Mouse (Mus musculus) midbrain, embryonic 10.5 days (tissue): ENCODE results near the gene AC161166.1. TPM values are rescaled to one million over a fixed set of nuclear protein-coding genes. Genes with fewer than 3 reads are reported as not detected.

Experiments
- DNase-seq: peaks from one replicate; pipeline ENCODE4 v3.0.0-alpha.2; 2017; ENCODE audit warnings: low spot score
- H3K27ac ChIP-seq: fragments of 300-500 bp; sonication (generic); replicated peaks from 2 replicates; pipeline ENCODE4 v1.5.1; 2016; ENCODE audit warnings: mild to moderate bottlenecking
- H3K27me3 ChIP-seq: fragments of 300-500 bp; sonication (generic); 2 replicates; pipeline ENCODE4 v1.6.1; 2016; ENCODE audit warnings: low read depth, mild to moderate bottlenecking; ENCODE audit not compliant: poor library complexity, severe bottlenecking
- H3K36me3 ChIP-seq: fragments of 300-500 bp; sonication (generic); 2 replicates; pipeline ENCODE4 v1.6.1; 2016; ENCODE audit warnings: mild to moderate bottlenecking, moderate library complexity
- H3K4me1 ChIP-seq: fragments of 300-500 bp; sonication (generic); 2 replicates; pipeline ENCODE4 v1.6.1; 2016
- H3K4me3 ChIP-seq: fragments of 300-500 bp; sonication (generic); 2 replicates; pipeline ENCODE4 v1.5.1; 2016; ENCODE audit warnings: mild to moderate bottlenecking, moderate library complexity
- H3K9me3 ChIP-seq: fragments of 300-500 bp; sonication (generic); replicated peaks from 2 replicates; pipeline ENCODE4 v1.6.1; 2016; ENCODE audit warnings: mild to moderate bottlenecking
- WGBS: fragments of 180-500 bp; shearing (Covaris S2); methylation state at CpG from one replicate; pipeline ENCODE4 v1.1.7; 2016; 5-methylcytosine and 5-hydroxymethylcytosine counted together
- polyA plus RNA-seq: library from polyadenylated mRNA; unstranded; fragments of >200 nt; fragmentation: Nextera tagmentation; extraction: Ambion mirVana; gene quantifications from 2 replicates; pipeline ENCODE4 v1.2.1, GENCODE M21; 2016

AC161166.1 gene
- polyA plus RNA-seq, 1 experiment from 2014 or later: 0.64 TPM

DNA sequence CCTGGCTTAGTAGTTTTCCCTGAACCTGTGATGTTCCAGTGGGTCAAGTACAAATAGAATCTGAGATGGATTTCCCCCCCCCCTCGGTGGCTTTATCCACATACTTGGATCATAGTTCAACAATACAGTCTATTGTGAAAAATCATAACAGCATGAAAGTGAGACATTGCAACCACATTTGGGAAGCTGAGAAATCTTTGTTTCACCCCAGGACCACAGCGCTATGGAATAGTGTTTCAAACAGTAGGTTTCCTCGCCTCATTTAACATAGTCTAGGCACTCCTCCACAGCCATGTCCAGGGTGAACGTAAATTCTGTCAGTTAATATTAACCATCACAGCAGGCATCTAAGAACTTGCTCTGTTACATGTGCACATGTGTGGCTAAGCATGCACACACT is 24.8 kb upstream of the AC161166.1 start:
- no peak for DNase-seq
- H3K9me3 ChIP-seq: 0 out of 2 replicates have a peak, but pooled peaks cover 5% of the 10 kb centered on the region
- H3K27me3 ChIP-seq: peaks cover 40% of the 10 kb centered on the region
- H3K36me3 ChIP-seq: peaks cover 37% of the 10 kb centered on the region
- no peak overlapping the region for H3K27ac ChIP-seq
- H3K4me3 ChIP-seq: no peak overlapping the region
- WGBS: 89% methylated on average over 4 of the region's 4 CpGs
- peaks cover 20% of the 10 kb centered on the region for H3K4me1 ChIP-seq

DNA sequence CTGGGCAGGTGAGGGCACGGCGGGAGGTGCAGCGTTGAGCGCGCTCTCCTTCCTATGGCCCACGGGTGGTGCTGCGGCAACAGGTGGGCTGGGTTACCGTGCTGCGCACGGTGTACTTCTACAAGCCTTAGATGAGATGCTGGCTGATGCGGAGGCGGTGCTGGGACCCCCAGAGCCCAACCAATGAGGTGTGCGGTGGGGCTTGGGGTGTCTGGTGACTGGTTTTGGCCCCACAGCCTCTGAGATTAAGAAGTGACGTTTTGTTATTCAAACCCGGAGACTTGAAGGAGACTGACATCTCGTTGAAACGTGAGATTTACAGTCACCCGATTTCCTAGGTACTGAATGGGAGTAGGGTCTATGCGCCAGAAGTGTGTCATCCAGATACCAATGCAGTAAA is 22.0 kb upstream of the AC161166.1 start:
- H3K9me3 ChIP-seq: 0 out of 2 replicates have a peak, but pooled peaks cover 5% of the 10 kb centered on the region
- 19% methylated on average over 19 of the region's 19 CpGs for WGBS
- DNase-seq: peak; percentile 28
- H3K27ac ChIP-seq: no peak overlapping the region
- peaks cover 43% of the 10 kb centered on the region for H3K27me3 ChIP-seq
- peaks cover 37% of the 10 kb centered on the region for H3K36me3 ChIP-seq
- H3K4me3 ChIP-seq: peak overlapping the region; percentile 40
- H3K4me1 ChIP-seq: peaks cover 42% of the 10 kb centered on the region

DNA sequence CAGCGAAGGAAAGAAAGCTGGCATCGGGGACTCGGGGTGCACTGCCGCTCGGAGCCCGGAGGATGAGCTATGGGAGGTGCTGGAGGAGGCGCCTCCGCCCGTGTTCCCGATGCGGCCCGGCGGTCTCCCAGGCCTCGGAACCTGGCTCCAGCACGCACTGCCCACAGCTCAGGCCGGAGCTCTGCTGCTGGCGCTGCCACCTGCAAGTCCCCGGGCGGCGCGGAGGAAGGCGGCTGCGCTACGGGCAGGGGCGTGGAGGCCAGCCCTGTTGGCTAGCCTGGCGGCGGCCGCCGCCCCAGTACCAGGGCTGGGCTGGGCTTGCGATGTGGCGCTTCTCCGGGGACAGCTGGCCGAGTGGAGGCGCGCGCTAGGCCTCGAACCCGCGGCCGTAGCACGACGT is 21.6 kb upstream of the AC161166.1 start:
- peak; percentile 37 for DNase-seq
- Histone ChIP-seq H3K4me3 (peak overlapping the region; percentile 40), H3K9me3 (0 out of 2 replicates have a peak, but pooled peaks cover 1% of the 10 kb centered on the region), H3K36me3 (peaks cover 37% of the 10 kb centered on the region), H3K27ac (no peak overlapping the region), H3K27me3 (peaks cover 43% of the 10 kb centered on the region), H3K4me1 (peaks cover 43% of the 10 kb centered on the region)
- WGBS: 12% methylated on average over 42 of the region's 42 CpGs

DNA sequence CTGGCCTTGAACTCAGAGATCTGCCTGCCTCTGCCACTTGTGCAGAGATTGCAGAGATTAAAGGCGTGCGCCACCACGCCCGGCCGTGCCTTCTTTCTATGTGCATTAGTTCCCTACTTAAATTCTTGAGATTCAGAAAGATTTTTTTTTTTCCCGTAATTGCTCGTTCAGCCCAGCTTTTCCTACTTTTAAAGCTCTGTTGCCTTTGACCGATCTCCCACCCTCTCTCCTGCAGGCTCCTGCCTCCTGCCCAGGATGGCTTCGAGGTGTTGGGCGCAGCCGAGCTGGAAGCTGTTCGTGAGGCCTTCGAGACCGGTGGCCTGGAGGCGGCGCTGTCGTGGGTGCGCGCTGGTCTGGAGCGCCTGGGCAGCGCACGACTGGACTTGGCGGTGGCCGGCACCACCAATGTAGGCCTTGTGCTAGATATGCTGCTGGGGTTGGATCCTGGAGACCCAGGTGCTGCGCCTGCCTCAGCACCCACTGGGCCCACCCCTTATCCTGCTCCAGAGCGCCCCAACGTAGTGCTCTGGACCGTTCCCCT is 20.8 kb upstream of the AC161166.1 start:
- peaks cover 37% of the 10 kb centered on the region for H3K36me3 ChIP-seq
- H3K27ac ChIP-seq: no peak overlapping the region
- H3K4me1 ChIP-seq: peaks cover 43% of the 10 kb centered on the region
- DNase-seq: peak; percentile 26
- 49% methylated on average over 28 of the region's 28 CpGs for WGBS
- H3K4me3 ChIP-seq: peak overlapping the region; percentile 40; the same call in 1 of the 2 replicates
- H3K9me3 ChIP-seq: no peaks in the 10 kb centered on the region
- H3K27me3 ChIP-seq: peaks cover 43% of the 10 kb centered on the region

DNA sequence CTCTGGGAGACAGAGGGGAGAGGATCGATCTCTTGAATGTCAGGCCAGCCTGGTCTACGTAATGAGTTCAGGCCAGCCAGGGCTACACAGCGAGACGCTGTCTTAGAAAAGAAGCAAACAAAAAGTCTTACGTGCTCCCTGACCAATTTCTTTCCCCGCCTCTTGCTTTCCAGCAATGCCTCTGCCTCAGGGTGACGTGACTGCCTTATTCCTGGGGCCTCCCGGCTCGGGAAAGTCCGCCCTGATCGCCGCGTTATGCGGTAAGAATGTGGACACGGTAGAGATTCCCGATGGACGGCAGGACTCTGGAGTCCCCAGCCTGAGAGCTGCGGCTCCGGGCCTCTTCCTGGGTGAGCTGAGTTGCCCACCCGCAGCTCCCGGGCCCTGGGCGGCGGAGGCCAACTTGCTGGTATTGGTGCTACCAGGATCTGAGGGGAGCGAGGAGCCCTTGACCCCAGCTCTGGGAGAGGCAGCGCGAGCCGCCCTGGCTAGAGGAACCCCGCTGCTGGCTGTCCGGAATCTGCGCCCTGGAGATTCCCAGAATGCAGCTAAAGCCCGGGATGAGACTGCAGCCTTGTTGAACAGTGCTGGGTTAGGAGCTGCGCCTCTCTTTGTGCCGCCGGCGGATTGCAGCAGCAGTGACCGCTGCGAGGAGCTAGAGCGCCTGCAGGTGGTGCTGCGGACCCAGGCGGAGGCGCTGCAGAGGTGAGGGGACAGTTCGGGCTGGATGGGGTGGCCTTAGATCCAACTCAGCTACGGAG is 19.1 kb upstream of the AC161166.1 start:
- H3K4me3 ChIP-seq: peak overlapping the region; percentile 77
- peaks cover 43% of the 10 kb centered on the region for H3K4me1 ChIP-seq
- peak overlapping the region; percentile 87 for H3K27ac ChIP-seq
- WGBS: 1% methylated on average over 43 of the region's 43 CpGs
- H3K9me3 ChIP-seq: no peaks in the 10 kb centered on the region
- peaks cover 43% of the 10 kb centered on the region for H3K27me3 ChIP-seq
- peaks cover 34% of the 10 kb centered on the region for H3K36me3 ChIP-seq
- peak; percentile 87 for DNase-seq

DNA sequence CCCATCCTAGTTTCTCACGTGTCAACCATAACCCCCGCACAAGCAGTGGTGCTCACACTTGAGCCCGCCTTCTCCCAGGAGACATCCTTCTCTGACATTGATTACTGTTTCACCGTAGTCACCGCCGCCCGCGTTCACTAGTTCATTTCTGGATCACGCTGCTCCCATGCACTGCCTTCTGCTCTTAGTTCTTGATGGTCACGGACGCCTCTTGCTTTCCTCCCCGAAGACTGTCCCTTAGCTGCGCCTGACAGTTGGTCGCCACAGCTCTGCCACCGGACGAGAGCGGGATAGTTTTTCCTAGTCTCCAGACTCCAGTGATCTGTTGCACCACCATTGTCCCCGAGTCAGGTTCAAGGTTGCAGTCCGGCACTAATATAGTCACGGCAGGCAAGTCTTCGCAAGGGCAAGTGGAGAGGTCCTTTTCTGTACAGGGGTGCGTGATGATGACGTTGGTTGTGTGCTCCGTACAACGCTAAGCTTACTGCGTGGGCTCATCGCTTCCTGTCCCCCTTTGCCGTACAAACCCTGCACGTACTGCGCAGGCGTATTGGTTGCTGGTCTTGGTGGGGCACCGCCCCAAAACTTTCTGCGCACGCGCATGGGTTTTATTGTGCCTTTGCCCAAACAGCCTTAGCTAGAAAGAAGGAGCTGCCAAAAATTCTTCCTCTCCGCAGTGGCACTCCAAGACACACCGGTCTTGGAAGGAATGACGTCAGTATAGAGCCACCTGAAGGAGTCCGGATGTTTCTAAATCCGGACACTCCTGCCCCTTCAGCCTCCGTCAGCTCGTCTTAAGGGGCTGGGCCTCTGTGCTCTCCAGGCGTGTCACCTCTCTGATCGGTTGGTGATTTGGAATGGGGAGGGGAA is 18.0 kb upstream of the AC161166.1 start, which contains the start of gene Irgq:
Gene Irgq (plus strand): TSS at position 628 of the 870 bp plus-strand sequence.
- Histone ChIP-seq H3K4me1 (peaks cover 43% of the 10 kb centered on the region), H3K4me3 (peak within 1 kb of the TSS; percentile 77), H3K27me3 (peaks cover 35% of the 10 kb centered on the region), H3K27ac (peak within 1 kb of the TSS; percentile 87), H3K9me3 (no peaks in the 10 kb centered on the region), H3K36me3 (peaks cover 23% of the 10 kb centered on the region)
- 1% methylated on average over 44 of the region's 44 CpGs for WGBS
- peak; percentile 97 for DNase-seq

DNA sequence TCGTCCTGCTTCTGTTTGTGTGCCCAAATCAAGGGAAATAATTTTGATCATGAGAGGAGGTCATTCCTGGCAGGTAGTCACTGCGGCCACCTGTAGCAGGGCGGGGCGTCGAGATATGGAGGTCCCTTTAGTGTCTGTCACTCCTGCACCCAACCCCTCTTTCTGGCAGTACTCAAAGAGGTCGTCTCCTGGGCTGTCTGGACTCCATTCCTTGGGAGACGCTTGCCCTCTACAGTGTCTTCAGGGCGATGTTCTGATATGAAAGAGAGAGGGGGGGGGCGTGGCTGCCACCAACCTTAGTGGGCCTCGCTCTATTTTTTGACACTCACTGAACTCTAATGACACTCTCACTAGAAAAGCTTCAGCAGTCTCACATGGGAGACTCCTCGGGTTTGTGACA is 17.3 kb upstream of the AC161166.1 start:
- Histone ChIP-seq H3K27ac (peak overlapping the region; percentile 87), H3K4me1 (peaks cover 43% of the 10 kb centered on the region), H3K9me3 (no peaks in the 10 kb centered on the region), H3K27me3 (peaks cover 28% of the 10 kb centered on the region), H3K4me3 (peak overlapping the region; percentile 77), H3K36me3 (peaks cover 16% of the 10 kb centered on the region)
- DNase-seq: no peak
- WGBS: 67% methylated on average over 11 of the region's 11 CpGs

DNA sequence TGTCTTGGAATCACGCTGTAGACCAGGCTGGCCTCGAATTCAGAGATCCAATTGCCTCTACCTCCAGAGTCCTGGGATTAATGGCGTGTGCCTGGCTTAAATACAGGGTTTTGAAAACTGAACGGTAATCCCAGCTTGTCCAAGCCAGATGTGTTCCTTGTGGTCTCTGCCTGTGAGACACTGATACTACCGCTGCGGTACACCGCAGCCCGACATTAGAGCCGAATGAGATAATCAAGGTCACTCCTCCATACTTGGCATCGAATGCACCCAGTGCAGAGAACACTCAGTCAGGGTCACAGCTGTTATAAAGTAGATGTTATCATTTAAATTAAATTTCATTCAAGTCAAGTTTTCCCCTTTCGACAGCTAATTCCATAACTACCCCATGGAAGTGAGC is 16.6 kb upstream of the AC161166.1 start:
- WGBS: 90% methylated on average over 11 of the region's 11 CpGs
- Histone ChIP-seq H3K36me3 (peaks cover 9% of the 10 kb centered on the region), H3K27ac (no peak overlapping the region), H3K27me3 (peaks cover 21% of the 10 kb centered on the region), H3K4me1 (peaks cover 38% of the 10 kb centered on the region), H3K4me3 (peak overlapping the region; percentile 77; the same call in 1 of the 2 replicates), H3K9me3 (no peaks in the 10 kb centered on the region)
- no peak for DNase-seq

DNA sequence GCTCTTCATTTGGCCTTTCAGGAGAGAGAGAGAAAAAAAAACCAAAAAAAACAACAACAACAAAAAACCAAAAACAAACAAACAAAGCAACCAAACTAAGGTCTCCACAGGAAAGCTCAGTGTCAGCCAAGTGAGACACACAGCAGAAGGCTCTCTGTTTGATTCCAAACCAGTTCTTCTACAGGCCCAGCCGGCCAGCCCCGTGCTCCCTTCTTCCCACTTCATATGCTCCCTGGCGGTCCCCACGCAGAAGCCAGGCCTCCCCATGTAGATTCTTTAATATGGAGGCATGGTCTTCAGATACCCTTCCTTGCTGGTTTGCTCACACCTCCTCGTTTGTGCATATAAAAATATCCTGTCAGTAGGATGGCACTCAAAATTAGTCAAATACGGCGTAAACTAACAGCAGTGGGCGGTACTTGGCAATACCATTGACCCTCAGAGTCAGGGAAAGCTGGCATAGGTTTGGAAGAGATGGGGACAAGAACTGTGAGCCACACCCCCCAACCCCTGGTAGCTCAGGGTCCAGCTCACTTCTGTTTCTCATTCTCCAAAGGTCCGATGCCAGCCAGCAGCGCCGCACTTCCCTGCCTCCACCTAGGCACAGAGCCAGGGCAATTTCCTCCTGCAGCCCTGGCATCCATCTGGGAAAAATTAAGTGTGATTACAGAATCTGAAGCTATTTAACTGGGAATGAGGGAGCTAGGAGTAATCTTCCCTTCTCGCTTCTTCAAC is 13.6 kb upstream of the AC161166.1 start:
- H3K27ac ChIP-seq: no peak overlapping the region
- H3K4me1 ChIP-seq: peaks cover 11% of the 10 kb centered on the region
- H3K4me3 ChIP-seq: no peak overlapping the region
- H3K36me3 ChIP-seq: no peaks in the 10 kb centered on the region
- no peak for DNase-seq
- no peaks in the 10 kb centered on the region for H3K9me3 ChIP-seq
- H3K27me3 ChIP-seq: no peaks in the 10 kb centered on the region
- 91% methylated on average over 12 of the region's 12 CpGs for WGBS

DNA sequence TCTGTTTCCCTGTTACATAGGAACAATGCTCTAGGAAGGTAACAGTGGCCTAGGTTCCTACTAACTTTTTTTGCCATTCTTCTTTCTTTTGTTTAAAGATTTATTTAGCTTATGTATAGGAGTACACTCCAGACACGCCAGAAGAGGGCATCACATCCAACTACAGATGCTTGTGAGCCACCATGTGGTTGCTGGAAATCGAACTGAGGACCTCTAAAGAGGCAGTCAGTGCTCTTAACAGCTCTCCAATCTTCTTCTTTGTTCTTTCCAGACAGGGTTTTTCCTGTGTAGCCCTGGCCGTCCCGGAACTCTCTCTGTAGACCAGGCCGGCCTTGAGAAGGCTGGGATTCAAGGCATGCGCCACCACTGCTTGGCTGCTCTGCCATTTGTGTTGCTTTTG is 12.7 kb upstream of the AC161166.1 start:
- H3K9me3 ChIP-seq: no peaks in the 10 kb centered on the region
- WGBS: 85% methylated on average over 6 of the region's 6 CpGs

DNA sequence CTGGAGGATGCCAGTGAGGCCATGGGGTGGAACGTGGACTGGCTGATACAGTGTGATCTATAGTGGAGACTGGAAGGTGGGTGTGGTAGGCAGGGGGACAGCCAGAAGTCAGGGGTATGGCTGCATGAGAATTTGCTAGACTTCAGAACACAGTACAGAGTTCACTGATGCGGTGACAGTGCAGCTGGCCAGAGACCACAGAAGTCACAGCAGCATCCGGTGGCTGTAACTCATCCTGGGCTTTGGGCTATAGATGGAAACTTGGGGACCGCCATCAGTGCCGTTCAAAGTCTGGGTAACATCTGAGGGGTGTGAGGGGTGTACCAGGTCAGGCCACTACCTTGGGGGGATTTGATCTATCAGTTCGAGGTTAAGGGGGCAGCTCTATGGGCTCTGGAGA is 11.5 kb upstream of the AC161166.1 start:
- DNase-seq: no peak
- H3K27me3 ChIP-seq: no peaks in the 10 kb centered on the region
- 89% methylated on average over 6 of the region's 6 CpGs for WGBS
- H3K9me3 ChIP-seq: no peaks in the 10 kb centered on the region
- no peak overlapping the region for H3K27ac ChIP-seq
- no peak overlapping the region for H3K4me3 ChIP-seq
- peaks cover 2% of the 10 kb centered on the region for H3K36me3 ChIP-seq
- peaks cover 6% of the 10 kb centered on the region; the same call in 1 of the 2 replicates for H3K4me1 ChIP-seq

More for the DNA sequence above, 12.7 kb upstream of the AC161166.1 start:
- no peak overlapping the region for H3K4me3 ChIP-seq
- no peak for DNase-seq
- no peaks in the 10 kb centered on the region for H3K36me3 ChIP-seq
- peaks cover 8% of the 10 kb centered on the region for H3K4me1 ChIP-seq
- no peaks in the 10 kb centered on the region for H3K27me3 ChIP-seq
- H3K27ac ChIP-seq: no peak overlapping the region

DNA sequence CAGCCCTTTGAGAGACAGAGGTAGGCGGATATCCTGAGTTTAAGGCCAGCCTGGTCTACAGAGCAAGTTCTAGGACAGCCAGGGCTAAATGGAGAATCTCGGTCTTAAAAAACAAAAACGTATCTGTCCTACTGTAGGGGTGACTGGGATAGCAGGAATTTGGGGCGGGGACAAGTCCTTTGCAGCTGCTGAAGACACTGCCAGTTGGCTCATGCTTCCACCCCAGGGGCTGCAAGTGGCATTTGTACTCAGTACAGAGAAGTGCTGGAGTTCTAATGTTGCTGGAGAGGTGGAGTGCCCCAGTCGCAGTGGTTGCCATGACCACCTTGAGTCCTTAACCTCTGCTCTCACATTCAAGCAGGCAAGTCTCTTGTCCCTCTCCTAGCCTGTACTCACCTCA is 10.6 kb upstream of the AC161166.1 start:
- Histone ChIP-seq H3K4me3 (no peak overlapping the region), H3K27me3 (no peaks in the 10 kb centered on the region), H3K27ac (no peak overlapping the region), H3K36me3 (peaks cover 11% of the 10 kb centered on the region), H3K4me1 (peaks cover 6% of the 10 kb centered on the region; the same call in 1 of the 2 replicates), H3K9me3 (no peaks in the 10 kb centered on the region)
- DNase-seq: no peak
- WGBS: 68% methylated on average over 5 of the region's 5 CpGs
